Mouse (Mus musculus) spleen, adult 2 months (tissue): ENCODE measurements around the gene Adamts3. TPM values are rescaled to one million over a fixed set of nuclear protein-coding genes. Genes with fewer than 3 reads are reported as not detected.

Experiments
- DNase-seq, 2 experiments: peaks; one replicate each; pipeline versions ENCODE4 v3.0.0 to v3.0.0-alpha.2; 2012 to 2021; ENCODE audit warnings: low spot score in 2 of 2, low read depth in 1 of 2
- H3K27ac ChIP-seq: fragments of 200-500 bp; 2 replicates; pipeline ENCODE4 v1.5.1; 2012; ENCODE audit warnings: low read length, inconsistent platforms; ENCODE audit not compliant: insufficient read depth
- H3K27me3 ChIP-seq: fragments of 200-500 bp; 2 replicates; pipeline ENCODE4 v1.6.1; 2012; ENCODE audit warnings: mild to moderate bottlenecking, moderate library complexity, low read length, inconsistent platforms; ENCODE audit not compliant: control insufficient read depth, insufficient read depth
- H3K36me3 ChIP-seq: fragments of 200-500 bp; 2 replicates; pipeline ENCODE4 v1.6.1; 2012; ENCODE audit warnings: mild to moderate bottlenecking, low read length, inconsistent platforms; ENCODE audit not compliant: control insufficient read depth, insufficient read depth
- H3K4me1 ChIP-seq: fragments of 200-500 bp; 2 replicates; pipeline ENCODE4 v1.6.1; 2011; ENCODE audit warnings: inconsistent platforms; ENCODE audit not compliant: control insufficient read depth, insufficient read depth, insufficient read length
- H3K4me3 ChIP-seq: fragments of 200-500 bp; 2 replicates; pipeline ENCODE4 v1.5.1; 2011; ENCODE audit warnings: mild to moderate bottlenecking, inconsistent platforms; ENCODE audit not compliant: insufficient read depth, insufficient read length; ENCODE audit errors: extremely low read depth
- CTCF ChIP-seq: fragments of 200-500 bp; IDR thresholded peaks from 2 replicates; pipeline ENCODE4 v1.5.1; 2011; ENCODE audit warnings: mild to moderate bottlenecking, inconsistent platforms; ENCODE audit not compliant: insufficient read depth, insufficient read length, insufficient replicate concordance; ENCODE audit errors: extremely low read depth
- POLR2A ChIP-seq: fragments of 200-500 bp; IDR thresholded peaks from 2 replicates; pipeline ENCODE4 v1.6.1; 2011; ENCODE audit warnings: low read depth, low read length, inconsistent platforms
- WGBS: fragments of 180-500 bp; shearing (Covaris S2); methylation state at CpG from one replicate; pipeline ENCODE4 v1.1.7; 2018; 5-methylcytosine and 5-hydroxymethylcytosine counted together
- polyA plus RNA-seq: library from polyadenylated mRNA; depleted of rRNA; stranded (reverse); fragments of >200 nt; gene quantifications from 2 replicates; pipeline ENCODE4 v1.2.3, GENCODE M21; 2012

The Adamts3 gene
- polyA plus RNA-seq, 1 experiment = 0.40 TPM

DNA sequence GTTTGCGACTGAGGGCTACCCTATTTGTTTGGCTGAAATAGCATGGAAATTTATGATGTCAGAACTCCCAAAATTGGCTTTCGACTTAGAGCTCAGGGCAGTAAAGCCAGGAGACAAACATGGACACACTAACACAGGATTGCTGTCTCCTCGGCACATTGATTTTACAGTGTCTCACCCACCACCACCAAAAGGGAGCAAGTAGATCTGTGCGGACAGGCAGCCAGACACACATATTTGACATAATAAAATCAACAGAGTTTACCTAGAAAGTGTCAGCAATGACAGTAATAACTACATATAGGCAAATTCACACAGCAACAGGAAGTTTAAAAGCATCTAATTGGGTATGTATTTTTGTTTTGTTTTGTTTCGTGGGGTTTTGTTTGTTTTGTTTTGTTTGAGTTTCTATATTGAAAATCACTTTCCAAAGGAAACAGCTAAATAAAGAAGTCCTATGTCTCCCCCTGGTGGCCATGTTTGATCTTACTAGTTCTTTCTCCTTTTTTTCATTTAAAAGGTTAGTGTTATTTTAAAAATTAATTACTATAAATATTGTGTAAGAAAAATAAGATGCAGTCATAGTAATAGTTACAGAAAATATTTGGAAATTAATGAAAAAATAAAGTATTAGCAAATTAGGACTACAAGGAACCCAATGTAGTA lies 203.1 kb downstream of the Adamts3 start:
- TF ChIP-seq POLR2A (no peak), CTCF (no peak)
- no peak for DNase-seq
- Histone ChIP-seq H3K4me1 (no peaks in the 10 kb centered on the region), H3K4me3 (no peak overlapping the region), H3K27ac (no peak overlapping the region), H3K27me3 (no peaks in the 10 kb centered on the region), H3K36me3 (no peaks in the 10 kb centered on the region)
- 69% methylated on average over 5 of the region's 5 CpGs for WGBS

DNA sequence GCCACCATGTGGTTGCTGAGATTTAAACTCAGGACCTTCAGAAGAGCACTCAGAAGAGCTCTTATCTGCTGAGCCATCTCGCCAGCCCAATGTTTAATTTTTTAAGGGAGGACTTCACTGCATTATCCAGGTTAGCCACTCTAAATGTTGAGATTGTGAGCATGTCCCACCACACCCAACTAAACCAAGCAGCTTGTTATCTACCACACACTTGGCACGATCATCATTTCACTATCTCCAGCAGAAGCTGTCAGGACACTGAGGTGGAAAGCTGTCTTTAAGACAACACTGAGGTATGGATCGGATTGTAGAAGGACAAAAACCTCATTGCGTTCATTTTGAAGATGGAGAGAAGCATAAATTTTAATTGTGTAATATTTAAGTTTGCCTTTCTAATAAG lies 205.0 kb downstream of the Adamts3 start:
- H3K27ac ChIP-seq = no peak overlapping the region
- 85% methylated on average over 4 of the region's 4 CpGs for WGBS
- H3K4me1 ChIP-seq = no peaks in the 10 kb centered on the region
- H3K4me3 ChIP-seq = no peak overlapping the region
- no peaks in the 10 kb centered on the region for H3K36me3 ChIP-seq
- TF ChIP-seq CTCF = no peak
- no peaks in the 10 kb centered on the region for H3K27me3 ChIP-seq
- no peak for DNase-seq

DNA sequence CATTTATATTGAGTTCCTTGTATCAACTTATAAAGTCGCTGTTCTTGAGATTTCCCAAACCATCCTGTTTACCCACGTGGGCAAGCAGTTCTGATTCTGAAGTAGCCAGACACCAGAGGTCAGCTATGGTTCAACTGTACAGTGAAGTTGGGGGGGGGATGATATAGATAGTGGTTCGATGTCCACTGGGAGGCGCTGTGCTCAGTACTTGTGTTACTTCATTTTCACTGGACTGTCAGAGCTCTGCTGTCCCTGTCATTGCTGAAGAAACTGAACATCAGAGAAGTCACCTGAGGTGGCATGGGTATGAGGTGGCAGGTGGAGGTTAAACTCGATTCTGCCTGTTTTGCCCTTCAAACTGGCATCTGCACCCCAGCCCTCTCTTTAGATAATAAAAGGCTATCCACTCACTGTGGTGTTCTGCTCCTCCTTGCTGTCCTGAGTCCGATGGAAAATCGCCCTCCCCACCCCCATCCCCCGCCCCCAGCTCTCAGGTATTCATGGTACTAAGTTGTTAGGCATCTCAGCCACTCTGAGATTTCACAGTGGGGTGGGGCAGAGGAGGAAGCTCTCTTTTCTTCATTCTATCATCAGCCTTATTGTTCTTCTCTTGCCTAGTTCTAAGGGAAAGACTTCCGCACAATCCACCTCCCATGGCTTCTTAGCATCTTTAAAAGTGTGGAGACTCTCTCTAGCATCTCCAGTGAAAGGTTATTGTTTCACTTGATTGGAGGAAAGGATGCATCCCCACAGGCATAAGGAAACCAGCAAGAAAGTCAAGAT lies 208.9 kb downstream of the Adamts3 start:
- H3K27me3 ChIP-seq = no peaks in the 10 kb centered on the region
- TF ChIP-seq POLR2A (no peak), CTCF (no peak)
- H3K27ac ChIP-seq = no peak overlapping the region
- WGBS = 84% methylated on average over 9 of the region's 9 CpGs
- no peak for DNase-seq
- no peak overlapping the region for H3K4me3 ChIP-seq
- H3K4me1 ChIP-seq = no peaks in the 10 kb centered on the region
- H3K36me3 ChIP-seq = no peaks in the 10 kb centered on the region

DNA sequence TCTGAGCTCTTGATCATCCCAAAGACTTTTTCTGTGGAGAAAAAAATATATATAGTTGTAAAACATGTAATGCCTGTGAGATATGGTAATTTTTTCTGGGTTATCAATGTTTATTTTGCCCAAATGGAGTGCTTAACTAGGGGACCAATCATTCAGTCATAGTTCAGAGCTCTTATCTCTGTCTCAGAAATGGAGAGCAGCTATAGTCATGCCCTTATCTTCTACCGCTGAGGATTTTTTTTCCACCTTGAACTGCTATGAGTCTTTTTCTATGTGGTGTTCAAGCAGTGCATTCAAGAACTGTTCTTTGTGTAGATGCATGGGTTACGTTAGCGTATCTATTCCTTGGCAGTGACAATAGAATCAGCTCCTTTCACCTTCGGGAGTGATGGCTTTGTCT lies 210.2 kb downstream of the Adamts3 start:
- Histone ChIP-seq H3K27ac (no peak overlapping the region), H3K4me3 (no peak overlapping the region), H3K36me3 (no peaks in the 10 kb centered on the region), H3K4me1 (no peaks in the 10 kb centered on the region), H3K27me3 (no peaks in the 10 kb centered on the region)
- 89% methylated on average over 4 of the region's 4 CpGs for WGBS
- TF ChIP-seq POLR2A = no peak
- TF ChIP-seq CTCF = no peak
- no peak for DNase-seq

DNA sequence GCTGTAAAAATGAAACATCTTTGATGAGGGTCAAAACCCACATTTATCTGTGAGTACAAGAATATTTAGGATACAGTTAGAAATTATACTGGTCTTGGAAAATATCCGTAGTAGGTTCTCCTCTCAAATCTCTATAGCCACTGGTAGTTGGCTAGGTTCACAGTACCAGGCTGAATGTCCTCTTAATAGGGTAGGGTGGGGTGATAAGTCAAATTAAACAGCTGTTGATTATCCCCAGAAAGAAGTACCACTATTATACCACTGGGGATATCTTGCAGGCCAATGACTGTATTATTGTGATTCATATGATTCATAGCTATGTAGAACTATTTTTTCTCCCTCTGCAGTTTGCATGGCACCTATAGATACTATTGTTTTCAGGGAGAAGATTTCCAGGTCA lies 228.8 kb downstream of the Adamts3 start:
- TF ChIP-seq CTCF (no peak), POLR2A (no peak)
- H3K27ac ChIP-seq = no peak overlapping the region
- no peak for DNase-seq
- WGBS = 77% methylated on average over 1 of the region's 1 CpGs
- H3K27me3 ChIP-seq = no peaks in the 10 kb centered on the region
- H3K4me3 ChIP-seq = no peak overlapping the region
- H3K4me1 ChIP-seq = no peaks in the 10 kb centered on the region
- H3K36me3 ChIP-seq = no peaks in the 10 kb centered on the region

DNA sequence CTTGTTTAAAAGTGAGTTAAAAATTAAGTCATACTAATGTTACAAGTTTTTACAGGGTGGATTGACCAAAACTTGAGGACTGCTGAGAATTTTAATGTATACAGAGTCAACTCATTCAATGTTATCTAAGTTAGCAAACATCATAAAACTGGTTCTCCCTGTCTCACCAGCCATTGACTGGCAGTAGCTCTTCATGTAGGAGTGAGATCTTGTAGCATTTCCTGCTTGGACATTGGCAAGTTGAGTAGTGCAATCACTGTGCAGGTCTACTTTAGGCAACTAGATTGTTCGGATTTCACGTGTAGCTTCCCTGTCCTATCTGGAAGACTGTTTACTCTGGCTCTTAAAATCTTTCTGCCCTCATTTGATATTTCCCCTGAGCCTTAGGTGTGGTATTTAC lies 229.3 kb downstream of the Adamts3 start:
- 85% methylated on average over 2 of the region's 2 CpGs for WGBS
- no peak overlapping the region for H3K4me3 ChIP-seq
- TF ChIP-seq POLR2A (no peak), CTCF (no peak)
- no peak overlapping the region for H3K27ac ChIP-seq
- no peaks in the 10 kb centered on the region for H3K27me3 ChIP-seq
- H3K36me3 ChIP-seq = no peaks in the 10 kb centered on the region
- H3K4me1 ChIP-seq = no peaks in the 10 kb centered on the region
- DNase-seq = no peak

DNA sequence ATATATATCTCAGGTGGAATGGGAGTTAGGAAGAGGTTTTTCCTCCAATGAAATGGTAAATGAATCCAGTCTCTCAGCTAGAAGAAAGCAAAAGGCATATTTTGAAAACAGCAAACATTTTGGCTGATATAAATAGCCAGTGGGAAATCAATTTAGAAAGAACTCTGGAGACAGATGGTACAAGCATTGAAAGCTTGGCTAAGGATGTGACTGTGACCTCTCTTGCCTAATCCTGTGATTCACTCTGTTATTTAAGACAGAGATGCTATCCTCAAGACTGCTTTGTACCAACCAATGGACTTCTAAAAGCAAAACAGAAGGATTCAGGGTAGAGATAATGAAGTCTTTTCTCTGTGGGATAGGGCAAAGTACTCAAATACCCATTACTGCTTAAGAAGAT lies 236.2 kb downstream of the Adamts3 start:
- Histone ChIP-seq H3K36me3 (no peaks in the 10 kb centered on the region), H3K27ac (no peak overlapping the region), H3K4me1 (no peaks in the 10 kb centered on the region), H3K4me3 (no peak overlapping the region), H3K27me3 (no peaks in the 10 kb centered on the region)
- DNase-seq = no peak
- TF ChIP-seq POLR2A (no peak), CTCF (no peak)
